Mouse (Mus musculus): Measurements from ENCODE around the gene Tyw1.

DNA sequence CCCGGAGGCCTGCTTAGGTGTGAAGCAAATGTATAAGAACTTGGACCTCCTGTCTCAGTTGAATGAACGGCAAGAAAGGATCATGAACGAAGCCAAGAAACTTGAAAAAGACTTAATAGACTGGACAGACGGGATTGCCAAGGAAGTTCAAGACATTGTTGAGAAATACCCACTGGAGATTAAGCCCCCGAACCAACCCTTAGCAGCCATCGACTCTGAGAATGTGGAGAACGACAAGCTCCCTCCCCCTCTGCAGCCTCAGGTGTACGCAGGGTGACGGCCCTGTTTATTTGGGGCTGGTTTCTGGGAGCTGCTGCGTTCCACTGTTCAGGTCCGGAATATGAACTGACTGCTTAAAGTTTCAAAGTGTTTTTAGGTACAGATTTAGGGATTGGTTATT is 42.5 kb upstream of the Tyw1 start:
- no peak for TF ChIP-seq CTCF (IDR thresholded peaks at IDR 0.05; ENCODE audit: borderline replicate concordance, extremely low read depth, insufficient read depth, insufficient read length)
- no peak for TF ChIP-seq POLR2A (IDR thresholded peaks at IDR 0.05; ENCODE audit: borderline replicate concordance, extremely low read depth, insufficient read depth, insufficient read length, poor library complexity, severe bottlenecking)
